Mouse (Mus musculus) gastrocnemius, postnatal 10 days (tissue): Measurements from ENCODE around the gene Col1a2. TPM values are rescaled to one million over a fixed set of nuclear protein-coding genes. Genes with fewer than 3 reads are reported as not detected.

Source experiments
- DNase-seq: peaks from one replicate; pipeline ENCODE4 v3.0.0; 2021; ENCODE audit warnings: mixed read lengths
- long read RNA-seq, 2 experiments: library from polyadenylated mRNA; stranded (forward); transcript quantifications; one replicate each; pipeline ENCODE4 v2.0.0; 2021
- total RNA-seq, 2 experiments: library from RNA; stranded (reverse); gene quantifications; 2 replicates each; pipeline ENCODE4 v1.2.3; 2021

Col1a2 gene
- total RNA-seq = 1,000 to 10,000 TPM; 2,936 to 4,479 TPM
- long read RNA-seq, experiment 1, partial matches to known transcripts = 1,798 of 1,959 reads
- long read RNA-seq, experiment 1, other reads (novel, unspliced or antisense) = 161 of 1,959 reads
- long read RNA-seq, experiment 2, partial matches to known transcripts = 1,072 of 1,192 reads
- long read RNA-seq, experiment 2, other reads (novel, unspliced or antisense) = 120 of 1,192 reads

DNA sequence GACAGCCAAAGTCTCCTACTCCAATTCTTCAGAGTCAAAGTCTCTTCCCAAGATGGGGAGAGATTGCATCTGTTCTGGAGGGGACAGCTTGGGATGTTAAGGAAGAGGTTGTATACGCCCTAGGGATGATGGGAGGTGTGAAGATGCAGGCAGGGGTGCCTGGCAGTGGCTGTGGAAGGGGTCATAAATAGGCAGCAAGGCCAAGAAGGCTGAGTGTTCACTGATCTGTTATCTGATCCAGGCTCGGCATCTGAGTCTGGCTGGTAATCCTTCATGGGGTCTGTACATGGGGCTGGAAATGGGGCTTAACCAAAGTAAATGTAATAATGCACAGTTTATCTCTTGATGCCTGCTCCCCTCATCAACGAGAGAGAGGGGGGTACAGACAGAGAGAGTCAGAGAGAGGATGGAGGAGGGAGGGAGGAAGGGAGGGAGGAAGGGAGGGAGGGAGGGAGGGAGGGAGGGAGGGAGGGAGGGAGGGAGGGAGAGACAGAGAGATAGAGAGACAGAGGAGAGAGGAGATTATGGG lies at the start of gene Col1a2:
Col1a2 (plus strand) TSS at position 212 of the 529 bp plus-strand sequence.
- no peak for DNase-seq

DNA sequence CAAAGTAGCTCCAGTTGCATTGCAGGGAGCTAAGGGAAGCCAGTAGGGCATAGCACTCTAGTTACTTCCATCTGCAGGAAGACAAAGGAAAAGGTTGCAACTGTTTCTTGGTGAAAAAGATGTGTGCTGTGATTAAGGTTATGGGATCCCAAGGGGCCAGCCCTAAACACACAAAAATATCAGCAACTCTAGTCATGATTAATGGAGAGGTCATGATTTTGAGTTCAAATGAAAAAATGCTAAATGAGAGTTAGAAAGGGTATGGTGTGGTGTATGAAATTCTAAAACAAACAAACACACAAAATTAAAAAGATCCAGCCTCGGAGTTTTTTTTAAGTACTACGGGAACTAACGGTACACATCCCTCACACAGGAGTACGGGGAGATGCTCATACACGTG lies 49.1 kb upstream of the Col1a2 start:
- no peak for DNase-seq

DNA sequence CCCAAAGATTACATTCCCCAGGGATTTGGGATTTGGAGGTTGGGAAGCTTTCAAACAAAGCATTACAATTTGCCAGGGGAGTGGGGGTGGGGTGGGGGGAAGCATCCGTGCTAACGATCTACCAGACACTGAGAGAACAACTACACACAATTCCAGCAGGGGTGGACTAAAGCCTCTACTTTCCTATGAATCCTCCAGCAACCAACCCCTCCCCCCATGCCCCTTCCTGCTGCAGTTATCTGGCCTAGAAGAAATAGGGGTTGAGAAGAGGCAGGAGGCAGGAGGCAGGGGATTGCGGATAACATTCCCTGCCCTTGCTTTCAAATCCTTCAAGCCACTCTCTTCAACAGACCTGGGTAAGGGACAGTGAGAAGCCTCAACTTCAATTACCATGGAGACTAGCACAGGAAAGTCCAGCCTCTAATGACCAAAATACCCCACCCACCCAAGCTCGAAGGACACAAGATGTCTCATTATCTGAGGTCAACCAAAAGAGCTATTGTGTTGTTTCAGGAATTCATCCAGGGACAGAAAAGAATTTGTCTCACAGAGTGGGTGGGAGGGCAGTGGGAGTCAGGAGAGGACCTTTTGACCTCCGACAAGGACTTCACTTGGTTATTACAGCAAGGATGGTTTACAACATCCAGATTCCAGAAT lies 48.5 kb upstream of the Col1a2 start:
- peak; percentile 29 for DNase-seq

DNA sequence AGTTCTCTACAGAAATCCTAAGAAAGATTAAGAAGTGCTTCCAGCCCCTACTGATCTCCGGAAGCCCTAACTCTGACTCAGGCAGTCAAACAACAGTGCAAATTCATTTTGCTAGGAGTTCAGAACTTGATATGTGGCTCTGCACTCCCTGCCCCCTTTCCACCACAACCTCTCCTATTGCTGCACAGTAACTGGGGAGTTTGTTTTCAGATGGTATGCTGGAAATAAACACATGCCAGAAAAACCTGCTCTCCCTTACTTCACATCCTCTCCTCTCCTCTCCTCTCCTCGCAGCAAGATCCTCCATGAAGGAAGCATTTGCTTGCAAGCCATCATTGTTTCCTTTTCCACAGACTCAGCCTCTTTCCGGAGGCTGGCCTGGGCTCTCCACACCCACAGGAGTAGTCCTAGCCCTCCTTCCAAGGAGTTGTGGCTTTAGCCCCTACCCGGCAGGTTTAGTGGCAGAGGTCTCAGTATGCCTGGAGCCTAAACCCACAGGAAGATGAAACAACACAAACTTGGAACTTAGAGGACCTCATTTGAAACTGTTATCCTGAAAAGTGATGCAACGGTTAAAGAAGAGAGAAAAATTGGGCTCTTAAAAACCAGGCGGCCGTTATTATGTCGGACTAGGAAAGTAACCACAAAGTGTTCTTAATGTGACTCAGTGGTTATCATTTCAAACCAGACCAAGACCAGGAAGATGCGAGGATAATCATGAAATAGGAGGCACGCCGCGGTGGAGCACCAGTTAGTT lies 47.7 kb upstream of the Col1a2 start:
- DNase-seq = peak; percentile 23

DNA sequence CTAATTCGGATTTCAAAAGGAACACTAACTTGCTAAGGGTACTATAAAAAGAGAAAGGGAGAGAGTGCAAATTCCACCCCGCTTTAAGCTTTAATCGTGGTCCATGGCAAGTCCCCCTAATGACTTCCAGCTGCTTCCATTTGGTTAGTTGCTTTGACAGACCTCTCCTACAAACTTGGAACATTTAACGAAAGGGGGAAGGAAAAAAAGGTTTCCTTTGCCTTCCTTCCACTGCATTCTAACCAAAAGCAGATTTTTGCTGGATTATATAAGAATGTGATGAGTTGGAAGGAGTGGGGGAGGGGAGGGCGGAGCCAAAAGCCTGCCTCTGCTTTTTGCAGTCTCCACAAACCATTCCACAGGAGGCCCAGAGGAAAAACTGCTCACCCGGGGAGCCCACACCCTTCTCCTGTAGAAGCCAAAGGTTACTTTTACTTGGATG lies 47.0 kb upstream of the Col1a2 start:
- DNase-seq = peak; percentile 80

DNA sequence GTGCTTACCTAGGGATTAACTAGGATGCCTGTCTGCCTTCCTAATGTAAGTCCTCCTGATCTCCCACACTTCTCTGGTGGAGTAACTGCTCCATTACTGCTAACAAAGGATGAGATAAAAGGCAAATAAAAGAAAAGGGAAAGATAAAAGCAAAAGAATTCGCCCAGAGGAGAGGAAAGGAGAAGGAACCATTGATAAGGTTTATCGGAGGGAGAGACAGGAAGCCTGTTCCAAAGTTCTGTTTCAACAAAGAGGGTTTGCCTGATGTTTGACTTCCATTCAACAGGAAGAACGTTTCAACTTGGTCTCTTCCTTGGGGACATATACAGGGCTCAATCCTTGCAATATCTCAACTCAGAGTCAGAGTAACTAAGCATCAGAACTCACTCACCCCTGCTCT lies 39.3 kb upstream of the Col1a2 start:
- no peak for DNase-seq

DNA sequence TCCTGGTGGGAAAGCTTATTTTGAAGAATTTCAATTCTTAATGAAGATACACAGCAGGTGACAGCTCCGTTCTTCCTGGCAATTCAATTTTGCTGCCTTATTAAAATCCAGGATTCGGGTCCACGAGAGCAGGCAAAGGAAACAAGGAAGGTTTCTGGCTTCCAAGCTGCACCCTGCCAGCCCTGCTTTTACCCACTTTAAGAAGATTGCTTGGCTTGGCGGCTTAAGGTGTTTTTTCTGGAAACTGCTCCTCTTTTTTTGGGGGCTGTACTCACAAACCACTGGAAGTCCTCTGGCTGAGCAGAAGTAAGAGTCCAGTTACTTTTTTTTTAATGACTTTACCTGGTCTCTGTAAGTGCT lies 21.1 kb upstream of the Col1a2 start:
- no peak for DNase-seq

DNA sequence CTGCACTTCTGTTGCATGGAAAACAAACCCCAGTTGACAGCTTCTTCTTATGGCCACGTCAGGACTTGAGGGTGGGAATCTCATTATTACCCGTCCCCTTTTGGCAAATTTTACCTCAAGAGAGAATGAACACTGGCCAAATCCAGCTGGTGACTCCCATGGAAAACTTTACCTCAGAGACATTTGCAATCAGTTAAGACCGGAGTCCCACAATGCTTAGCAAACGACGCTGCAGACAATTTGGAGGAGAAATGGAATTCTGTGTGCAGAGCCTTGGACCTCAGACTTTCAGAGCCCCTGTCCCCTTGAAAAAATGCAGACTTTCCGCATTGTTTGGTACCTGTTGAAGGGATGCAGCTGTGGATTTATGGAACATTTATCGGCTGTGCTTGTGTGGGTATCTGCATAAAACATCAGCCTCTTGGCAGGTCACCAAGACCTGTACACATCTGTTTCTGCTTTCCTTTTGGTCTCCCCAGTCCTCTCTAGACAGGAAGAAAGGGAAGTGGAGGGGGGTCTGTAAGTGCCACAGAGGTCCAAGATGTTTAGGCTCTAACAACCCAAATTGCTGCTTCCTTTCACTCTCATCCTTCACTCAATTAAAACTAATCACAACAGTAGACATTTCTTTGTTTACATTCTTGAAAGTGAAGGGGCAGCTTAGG lies 20.5 kb upstream of the Col1a2 start:
- DNase-seq = peak; percentile 34

DNA sequence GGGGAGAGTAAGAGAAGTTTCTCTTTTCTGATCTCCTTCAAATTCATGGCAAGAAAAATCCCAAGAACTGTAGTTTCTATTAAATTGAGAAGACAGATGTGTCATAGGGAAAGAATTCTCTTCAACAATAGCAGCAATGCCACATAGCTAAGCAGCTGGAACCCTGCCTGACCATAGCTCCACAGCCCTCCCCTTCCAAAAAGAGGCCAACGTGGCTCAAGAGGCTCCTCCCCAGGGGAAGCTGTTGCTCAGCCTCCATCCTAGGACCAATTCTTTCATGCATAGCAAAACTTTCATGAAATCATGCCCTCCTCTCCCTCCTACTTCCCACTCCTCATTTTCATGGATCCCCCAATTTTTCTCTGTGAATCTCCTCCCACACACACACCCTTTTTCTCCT lies 16.3 kb upstream of the Col1a2 start:
- DNase-seq = peak; percentile 75

DNA sequence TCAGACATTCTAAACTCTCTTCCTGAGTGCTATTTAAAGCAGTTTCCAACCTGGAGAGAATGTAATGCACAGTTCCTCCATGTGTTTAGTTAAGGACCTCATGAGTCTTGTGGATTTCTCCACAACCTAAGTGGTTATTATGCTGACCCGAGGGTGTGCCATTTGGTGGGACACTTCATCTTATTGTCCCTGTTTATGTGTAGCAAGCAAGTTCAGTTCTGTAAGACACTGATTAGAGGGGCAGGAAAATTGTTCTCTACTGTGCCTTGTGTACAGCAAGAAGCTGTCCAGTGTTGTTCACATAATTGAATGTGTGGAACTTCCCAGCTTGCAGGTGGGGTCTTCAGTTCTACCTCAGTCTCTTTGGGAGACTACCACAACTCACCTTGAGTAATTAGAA lies 15.6 kb upstream of the Col1a2 start:
- DNase-seq = no peak

DNA sequence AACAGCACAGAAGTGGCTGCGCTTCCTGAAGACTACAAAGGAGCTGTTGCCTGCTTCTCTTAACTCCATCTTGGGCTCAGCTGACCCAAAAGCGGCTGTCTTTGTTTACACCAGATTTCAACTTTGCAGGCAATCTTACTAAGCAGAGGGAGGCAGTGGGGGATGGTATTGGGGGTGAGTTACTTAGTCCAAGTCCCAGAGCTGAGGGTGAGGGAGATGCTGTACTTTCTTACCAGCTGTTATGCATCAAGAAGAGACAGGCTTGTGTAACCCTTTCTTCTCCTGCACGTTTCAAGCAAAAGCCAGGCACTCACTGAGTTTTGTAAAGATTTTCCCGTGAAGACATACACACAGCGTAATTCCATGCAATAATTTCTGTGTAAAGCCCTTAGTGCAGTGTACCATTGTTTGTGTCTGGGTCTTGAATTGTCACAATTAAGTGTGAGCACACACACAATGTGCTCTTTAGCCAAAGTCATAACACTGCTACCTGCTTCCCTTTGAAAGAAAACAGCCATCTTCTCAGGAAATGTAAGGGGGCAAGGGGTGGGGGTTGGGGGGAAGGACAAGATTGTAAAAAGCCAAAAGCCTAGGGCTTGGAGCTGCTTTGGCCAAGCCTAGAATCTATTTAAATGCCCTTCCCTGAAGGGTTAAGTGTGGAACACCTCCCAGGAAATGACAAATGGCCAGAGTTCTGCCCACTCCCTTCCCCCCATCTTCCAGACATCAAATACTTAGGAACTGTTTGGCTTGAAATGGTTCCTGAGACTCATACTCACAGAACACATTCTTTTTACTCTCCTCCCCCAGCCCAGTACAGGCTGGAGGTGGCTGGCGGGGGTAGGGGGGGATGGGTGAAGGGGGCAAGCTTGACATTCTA lies 15.0 kb upstream of the Col1a2 start:
- peak; percentile 31 for DNase-seq

DNA sequence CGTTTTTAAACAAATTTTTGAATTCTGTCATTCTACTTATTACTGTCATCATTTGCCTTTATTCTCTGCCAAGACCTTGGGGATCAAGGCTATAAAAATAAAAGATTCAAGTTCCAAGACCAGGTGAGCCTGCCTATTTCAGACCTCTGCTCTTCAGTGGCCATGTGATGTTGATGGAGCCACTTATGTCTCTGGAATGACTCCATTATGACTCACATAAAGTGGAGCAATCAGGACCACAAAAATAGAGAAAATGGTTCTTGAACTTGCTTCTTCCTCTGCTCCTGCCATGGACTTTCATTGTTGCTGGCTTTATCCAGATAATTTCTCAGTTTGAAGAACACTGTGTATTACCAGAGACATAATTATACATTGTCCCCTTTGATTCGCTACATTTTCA lies 10.9 kb upstream of the Col1a2 start:
- no peak for DNase-seq

DNA sequence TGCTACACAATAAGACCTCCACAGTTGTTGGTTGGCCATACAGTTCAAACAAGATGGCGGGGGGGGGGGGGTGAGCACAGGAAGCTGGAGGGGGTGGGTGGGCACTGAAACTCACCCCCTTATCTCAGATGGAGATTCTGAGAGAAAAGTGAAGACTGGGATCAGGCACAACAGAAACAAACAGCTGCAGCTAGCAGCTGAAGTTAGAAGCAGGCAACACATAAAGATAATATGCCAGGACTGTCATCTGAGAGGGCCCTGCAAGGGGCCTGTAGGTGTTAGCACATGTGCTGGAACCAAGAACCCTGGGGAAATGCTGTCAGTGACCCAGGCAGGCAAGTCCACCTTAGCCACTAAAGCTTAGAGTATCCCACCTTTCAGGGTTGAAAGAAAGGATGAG lies 8.2 kb upstream of the Col1a2 start:
- no peak for DNase-seq

DNA sequence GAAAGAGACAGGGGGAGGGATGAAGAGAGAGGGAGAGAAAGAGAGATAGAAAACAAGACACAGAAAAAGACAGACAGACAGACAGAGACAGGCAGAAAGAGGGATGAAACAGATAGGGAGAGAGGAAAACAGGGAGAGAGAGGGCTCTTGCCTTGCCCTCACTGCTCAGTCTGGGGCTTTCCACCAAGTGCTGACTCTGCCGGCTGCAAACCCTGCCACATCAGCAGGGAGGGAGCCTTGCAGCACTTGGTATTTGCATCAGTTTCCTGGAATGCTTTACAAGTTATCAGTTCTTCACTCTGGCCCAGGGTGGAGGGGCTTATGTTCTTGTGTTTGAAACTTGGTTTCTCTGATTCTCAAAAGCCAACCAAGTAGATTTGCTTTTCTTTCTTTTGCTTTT lies 1.5 kb upstream of the Col1a2 start:
- DNase-seq = peak; percentile 38

DNA sequence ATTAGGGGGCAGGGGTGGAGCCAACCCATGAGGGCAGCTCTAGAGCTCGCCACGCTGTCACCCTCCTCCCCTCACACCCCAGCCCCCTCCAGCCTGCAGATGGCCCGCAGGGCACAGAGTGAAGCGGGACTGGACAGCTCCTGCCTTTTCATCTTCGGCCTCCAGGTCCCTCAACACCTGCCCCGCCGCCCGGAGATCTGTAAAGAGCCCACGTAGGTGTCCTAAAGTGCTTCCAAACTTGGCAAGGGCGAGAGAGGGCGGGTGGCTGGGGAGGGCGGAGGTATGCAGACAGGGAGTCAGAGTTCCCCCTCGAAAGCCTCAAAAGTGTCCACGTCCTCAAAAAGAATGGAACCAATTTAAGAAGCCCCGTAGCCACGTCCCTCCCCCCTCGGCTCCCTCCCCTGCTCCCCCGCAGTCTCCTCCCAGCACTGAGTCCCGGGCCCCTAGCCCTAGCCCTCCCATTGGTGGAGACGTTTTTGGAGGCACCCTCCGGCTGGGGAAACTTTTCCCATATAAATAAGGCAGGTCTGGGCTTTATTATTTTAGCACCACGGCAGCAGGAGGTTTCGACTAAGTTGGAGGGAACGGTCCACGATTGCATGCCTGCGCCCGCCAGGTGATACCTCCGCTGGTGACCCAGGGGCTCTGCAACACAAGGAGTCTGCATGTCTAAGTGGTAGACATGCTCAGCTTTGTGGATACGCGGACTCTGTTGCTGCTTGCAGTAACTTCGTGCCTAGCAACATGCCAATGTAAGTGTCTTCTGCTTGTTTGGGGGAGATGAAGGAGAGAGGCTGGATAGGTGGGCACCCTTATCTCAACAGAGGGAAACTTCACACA lies 764 bp downstream of the Col1a2 start:
- peak; percentile 73 for DNase-seq

DNA sequence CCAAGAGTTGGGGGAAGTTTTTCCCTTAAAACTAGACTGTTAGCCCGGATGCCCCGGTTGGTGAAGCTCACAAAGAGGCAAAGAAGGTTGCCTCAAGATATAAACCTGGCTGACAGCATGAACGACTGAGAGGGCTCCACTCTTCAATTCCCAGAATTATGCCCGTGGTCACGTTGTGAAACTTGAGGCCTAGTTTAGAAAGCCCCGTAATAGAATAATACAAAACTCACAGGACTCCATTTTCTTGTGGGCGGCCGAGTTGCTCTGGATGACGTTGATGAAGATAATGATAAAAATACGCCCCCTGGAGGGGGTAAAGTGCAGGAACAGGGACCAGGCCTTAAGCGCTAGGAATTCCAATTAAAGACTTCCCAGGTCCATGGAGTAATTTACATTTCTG lies 1.5 kb downstream of the Col1a2 start:
- no peak for DNase-seq

DNA sequence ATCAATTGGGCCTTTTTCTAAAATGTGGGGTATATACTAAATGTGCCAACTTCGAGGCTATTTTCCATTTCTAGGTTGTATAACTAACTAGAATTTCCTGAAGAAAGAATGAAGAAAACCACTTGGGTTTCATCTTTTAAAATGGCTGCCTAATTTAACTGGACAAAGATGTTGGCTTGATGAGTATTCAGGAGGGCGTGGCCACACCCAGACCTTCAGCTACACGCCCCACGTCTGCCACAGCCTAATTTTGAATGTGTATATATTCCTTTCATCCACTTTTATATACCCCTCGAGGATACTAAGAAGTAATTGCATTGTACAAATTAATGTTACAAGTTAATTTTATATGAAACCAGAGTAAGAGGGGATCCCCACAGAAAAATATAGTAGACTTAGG lies 2.2 kb downstream of the Col1a2 start:
- no peak for DNase-seq

DNA sequence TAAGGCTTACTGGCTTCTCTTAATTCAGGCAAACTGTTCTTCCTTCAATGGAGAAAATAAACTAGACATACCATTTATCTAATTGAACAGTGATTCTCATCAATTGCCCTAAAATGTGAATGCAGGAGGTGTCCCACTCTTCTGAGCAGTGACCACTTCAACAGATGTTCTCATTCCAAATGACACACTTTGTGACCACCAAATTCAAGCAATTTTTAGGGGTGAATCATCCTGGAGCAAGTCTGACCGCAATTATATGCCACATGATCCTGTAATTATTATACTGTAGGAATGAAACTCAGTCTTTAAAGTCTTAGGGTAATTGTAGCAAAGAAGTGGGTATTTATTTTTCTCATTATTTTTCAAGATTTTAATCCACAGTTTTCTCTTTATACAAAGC lies 2.7 kb downstream of the Col1a2 start:
- no peak for DNase-seq

DNA sequence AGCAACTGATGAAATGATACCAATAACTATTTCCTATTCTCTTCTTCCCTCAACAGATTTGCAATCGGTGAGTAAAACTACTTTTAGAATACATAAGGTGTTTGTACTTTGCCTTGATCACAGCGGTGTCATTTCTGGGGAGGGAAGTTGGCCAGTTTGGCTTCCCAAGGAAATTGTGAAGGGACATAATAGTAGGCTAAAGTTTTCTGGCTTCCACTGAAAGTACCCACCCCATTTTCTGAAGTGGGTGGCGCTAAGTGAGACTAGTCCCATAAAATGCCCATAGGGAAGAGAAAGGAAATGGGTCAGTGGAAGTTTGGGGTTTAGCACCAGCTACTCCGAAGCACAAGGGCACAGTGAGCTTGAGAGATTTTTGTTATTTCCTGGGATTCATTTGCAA lies 3.7 kb downstream of the Col1a2 start:
- no peak for DNase-seq

DNA sequence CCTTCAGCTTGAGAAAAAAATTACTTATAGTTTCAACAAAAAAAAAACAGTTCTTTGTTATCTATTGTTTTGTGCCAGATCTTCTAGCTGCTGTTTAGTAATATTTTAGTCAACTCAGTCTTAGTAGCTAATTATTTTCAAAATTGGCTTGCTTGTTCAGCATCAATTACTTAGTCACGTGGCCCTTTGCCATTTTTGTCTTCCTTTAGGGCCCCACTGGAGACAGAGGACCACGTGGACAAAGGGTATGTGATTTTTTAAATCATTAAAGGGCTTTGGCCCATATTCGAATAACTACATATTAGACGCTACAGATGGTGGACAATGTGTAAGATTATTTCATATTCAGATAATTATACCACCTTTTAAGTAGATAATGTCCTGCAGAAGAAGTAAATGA lies 4.8 kb downstream of the Col1a2 start:
- DNase-seq = no peak

DNA sequence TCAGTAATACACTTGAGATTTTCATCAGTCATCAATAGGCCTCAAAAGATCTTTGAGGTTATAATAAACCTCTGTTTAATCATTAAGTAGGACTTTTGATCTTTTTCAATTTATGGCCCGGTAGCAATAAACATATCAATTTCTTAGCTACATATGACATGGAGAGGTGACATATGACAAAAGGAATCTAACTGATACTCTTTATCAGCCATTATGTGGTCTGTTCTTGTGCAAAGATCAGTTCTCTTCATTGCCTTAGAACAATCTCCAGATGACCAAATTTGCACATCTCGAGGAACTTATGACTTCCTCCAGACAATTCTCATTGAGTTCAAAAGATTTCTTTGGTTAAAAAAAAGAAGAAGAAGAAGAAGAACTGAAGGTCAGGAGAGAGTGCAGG lies 10.1 kb downstream of the Col1a2 start:
- DNase-seq = no peak
